Mouse (Mus musculus) bone marrow macrophage, adult 2 months (primary cell): ENCODE measurements around the gene Nectin1. TPM values are rescaled to one million over a fixed set of nuclear protein-coding genes. Genes with fewer than 3 reads are reported as not detected.
A peak's percentile ranks its signal among the peaks of the same experiment; 100 is the strongest.

Experiments
- H3K27ac ChIP-seq: 2 replicates; pipeline ENCODE4 v1.5.1; 2012; ENCODE audit warnings: low read depth, low read length; ENCODE audit not compliant: insufficient read depth
- H3K4me1 ChIP-seq: 2 replicates; pipeline ENCODE4 v1.6.1; 2012; ENCODE audit warnings: low read length; ENCODE audit not compliant: control insufficient read depth, insufficient read depth
- H3K4me3 ChIP-seq: 2 replicates; pipeline ENCODE4 v1.5.1; 2012; ENCODE audit warnings: mild to moderate bottlenecking, low read length, moderate library complexity; ENCODE audit not compliant: insufficient read depth
- CTCF ChIP-seq: IDR thresholded peaks from 2 replicates; pipeline ENCODE4 v1.5.1; 2012; ENCODE audit warnings: low read depth, mild to moderate bottlenecking, low read length, moderate library complexity
- POLR2A ChIP-seq: IDR thresholded peaks from 2 replicates; pipeline ENCODE4 v1.6.1; 2012; ENCODE audit warnings: mild to moderate bottlenecking, low read depth, low read length, borderline replicate concordance
- polyA plus RNA-seq: library from polyadenylated mRNA; stranded (reverse); fragments of >200 nt; gene quantifications from 2 replicates; pipeline ENCODE4 v1.2.4, GENCODE M21; 2012; ENCODE audit not compliant: missing spikeins, insufficient read depth, insufficient read length

Gene Nectin1
- polyA plus RNA-seq, 1 experiment, result 12.9 TPM

DNA sequence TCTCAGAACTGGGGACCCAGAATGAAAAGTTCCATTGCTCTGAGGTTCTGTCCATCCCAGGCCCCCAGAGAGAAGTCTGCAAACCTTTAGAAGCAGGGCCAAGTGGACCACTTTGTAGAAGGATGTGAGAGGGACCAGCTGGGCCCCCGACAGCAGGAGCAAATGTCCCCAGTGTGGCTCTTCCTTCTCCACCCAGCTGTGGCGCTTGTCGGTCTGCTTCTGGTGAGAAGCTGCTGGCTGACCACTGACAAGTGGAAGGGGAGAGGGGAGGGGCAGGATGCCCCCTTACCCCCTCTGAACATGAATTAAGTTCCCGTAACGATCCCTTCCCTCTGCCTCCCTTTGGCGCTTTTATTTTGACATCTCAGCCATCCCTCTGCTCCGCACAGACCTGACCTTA is 54.0 kb downstream of the Nectin1 start:
- no peak for TF ChIP-seq CTCF
- TF ChIP-seq POLR2A, result no peak
- Histone ChIP-seq H3K27ac (no peak overlapping the region), H3K4me1 (no peaks in the 10 kb centered on the region), H3K4me3 (no peak overlapping the region)

DNA sequence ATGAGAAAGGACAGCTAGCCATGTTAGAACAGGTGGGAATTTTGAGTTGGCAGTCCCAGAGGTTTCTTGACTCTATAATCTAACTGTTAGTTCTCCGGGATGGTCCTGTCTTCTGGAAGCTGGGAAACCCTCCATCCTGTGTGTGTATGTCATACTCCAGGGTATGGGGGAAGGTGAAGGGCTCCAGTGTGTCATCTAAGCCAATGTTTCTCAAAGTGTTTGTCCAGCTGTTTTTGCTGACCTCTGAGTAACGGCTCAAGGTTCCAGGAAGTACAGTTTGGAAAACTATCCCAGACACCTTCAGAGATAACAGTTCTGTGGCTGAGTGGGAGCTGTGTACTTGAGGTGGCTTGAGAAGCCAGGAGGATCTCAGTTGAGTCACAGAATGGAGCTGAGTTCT is 56.7 kb downstream of the Nectin1 start:
- H3K4me3 ChIP-seq, result no peak overlapping the region
- no peak overlapping the region for H3K27ac ChIP-seq
- TF ChIP-seq POLR2A, result no peak
- H3K4me1 ChIP-seq, result no peaks in the 10 kb centered on the region

DNA sequence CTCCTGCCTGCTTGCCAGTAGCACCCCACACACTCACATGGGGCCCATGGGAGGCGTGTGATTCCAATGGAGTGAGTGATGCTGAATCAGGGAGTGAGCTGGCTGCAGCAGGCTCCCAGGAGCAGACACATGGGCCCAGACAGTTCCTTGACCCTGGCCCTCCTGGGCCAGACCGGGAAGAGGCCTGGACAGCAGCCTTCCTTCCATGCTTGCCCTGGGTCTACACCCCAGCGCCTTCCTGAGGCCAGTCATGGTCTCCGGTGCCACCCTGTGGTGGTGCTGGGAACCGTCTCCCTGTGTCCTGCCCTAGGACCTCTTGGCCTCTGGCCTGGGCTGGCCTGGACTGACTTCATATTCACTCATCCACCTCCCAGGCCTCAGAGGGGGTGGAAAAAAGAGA is 58.1 kb downstream of the Nectin1 start:
- Histone ChIP-seq H3K27ac (no peak overlapping the region), H3K4me1 (no peaks in the 10 kb centered on the region), H3K4me3 (no peak overlapping the region)
- TF ChIP-seq POLR2A (no peak), CTCF (peak; percentile 39; the same call in 1 of the 2 replicates)

DNA sequence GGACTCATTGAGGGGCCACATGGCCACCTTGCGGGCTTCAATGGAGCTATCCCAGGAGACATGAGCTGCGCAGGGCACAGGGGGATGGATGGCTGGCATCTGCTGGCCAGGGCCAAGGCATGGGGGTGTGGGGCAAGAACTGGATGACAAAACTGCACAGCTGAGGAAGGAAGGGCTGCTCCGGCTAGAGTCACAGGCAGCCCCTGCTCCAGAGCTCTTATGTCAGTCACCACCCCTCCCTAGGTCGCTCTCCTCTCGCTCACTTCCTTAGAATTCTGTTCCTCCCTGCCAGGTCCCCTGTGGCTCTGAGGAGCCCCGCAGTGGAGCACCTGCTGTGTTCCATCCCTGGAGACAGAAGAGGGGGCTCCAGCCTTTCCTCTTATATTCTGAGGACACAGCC is 63.8 kb downstream of the Nectin1 start:
- no peak for TF ChIP-seq CTCF
- TF ChIP-seq POLR2A, result no peak
- no peak overlapping the region for H3K27ac ChIP-seq
- H3K4me3 ChIP-seq, result no peak overlapping the region
- no peaks in the 10 kb centered on the region for H3K4me1 ChIP-seq

DNA sequence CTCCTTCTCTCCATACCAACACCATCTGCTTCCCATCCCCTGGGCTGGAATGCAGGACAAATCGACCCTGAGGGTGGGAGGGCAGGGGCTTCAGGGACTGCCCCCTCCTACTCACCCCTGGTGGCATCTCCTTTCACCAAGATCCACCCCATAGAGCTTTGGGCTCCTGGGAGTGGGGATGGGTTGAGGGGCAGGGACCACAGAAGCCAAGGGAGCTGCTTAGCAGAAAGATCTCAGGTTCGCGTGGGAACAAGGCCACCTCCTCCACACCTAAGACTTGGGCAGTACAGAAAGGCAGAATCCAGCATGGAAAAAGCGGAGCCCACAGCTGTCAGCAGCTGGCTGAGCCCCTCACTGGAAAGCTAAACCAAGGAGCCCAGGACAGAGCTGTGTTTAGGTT is 64.3 kb downstream of the Nectin1 start:
- TF ChIP-seq POLR2A (no peak), CTCF (no peak)
- Histone ChIP-seq H3K4me3 (no peak overlapping the region), H3K27ac (no peak overlapping the region), H3K4me1 (no peaks in the 10 kb centered on the region)

DNA sequence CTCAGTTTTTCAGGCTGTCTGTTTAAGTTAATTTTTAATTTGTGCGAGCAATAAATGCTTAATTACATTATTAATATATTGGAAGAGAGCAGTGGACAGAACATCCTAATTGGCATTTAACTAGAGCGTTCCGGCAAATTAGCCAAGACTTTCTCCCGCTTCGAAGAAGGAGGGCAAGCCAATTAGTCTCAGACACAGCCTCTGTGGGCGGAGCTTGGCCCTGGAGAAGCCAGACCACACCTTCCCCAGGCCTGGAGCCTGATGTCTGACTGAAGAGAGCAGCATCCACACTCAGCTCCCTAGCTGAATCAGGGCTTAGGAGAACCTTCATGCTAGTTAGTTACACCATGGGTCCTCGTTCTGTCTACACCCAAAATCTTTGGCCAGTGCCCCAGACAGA is 64.8 kb downstream of the Nectin1 start:
- Histone ChIP-seq H3K27ac (no peak overlapping the region), H3K4me1 (no peaks in the 10 kb centered on the region), H3K4me3 (no peak overlapping the region)
- no peak for TF ChIP-seq CTCF
- no peak for TF ChIP-seq POLR2A

DNA sequence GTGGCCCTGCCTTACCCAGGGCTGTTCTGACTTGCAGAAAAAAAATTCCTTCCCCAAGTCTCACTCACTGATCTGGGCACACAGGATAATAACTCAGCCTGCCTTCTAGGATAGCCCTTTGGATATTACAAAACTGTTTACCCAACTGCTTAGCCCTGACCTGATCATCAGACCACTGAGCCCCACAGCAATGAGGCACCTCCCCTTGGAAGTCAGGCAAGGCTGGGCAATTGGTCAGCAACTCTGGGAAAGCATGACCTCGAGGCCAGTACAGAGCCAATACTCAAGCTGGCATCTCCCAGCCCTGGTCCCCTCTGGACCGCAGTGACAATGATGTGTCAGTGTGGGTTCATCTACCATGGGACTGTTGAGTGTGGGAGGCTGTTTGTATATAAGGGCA is 69.4 kb downstream of the Nectin1 start:
- TF ChIP-seq CTCF (no peak), POLR2A (no peak)

DNA sequence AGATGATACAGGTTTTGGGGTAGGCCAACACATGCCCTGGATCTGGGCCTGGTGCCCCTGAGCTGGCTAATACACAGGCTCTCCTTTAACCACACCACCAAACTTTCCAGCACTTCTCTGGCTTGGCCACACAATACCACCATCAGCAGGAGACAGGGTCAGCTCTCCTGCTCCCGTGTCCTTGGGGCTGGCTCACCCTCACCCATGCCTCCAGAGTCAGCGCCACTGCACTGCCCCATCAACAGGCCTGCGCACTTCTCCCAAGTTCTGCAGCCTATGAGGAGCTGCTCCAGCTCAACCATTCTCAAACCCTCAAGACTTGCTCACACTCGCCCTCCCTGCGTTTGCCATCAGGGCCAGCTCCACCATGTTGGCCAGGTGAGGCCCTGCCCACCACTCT is 78.4 kb downstream of the Nectin1 start:
- H3K27ac ChIP-seq, result no peak overlapping the region
- no peak overlapping the region for H3K4me3 ChIP-seq
- TF ChIP-seq POLR2A (no peak), CTCF (no peak)
- no peaks in the 10 kb centered on the region for H3K4me1 ChIP-seq

More for the DNA sequence above, 69.4 kb downstream of the Nectin1 start:
- Histone ChIP-seq H3K27ac (no peak overlapping the region), H3K4me1 (no peaks in the 10 kb centered on the region), H3K4me3 (no peak overlapping the region)

DNA sequence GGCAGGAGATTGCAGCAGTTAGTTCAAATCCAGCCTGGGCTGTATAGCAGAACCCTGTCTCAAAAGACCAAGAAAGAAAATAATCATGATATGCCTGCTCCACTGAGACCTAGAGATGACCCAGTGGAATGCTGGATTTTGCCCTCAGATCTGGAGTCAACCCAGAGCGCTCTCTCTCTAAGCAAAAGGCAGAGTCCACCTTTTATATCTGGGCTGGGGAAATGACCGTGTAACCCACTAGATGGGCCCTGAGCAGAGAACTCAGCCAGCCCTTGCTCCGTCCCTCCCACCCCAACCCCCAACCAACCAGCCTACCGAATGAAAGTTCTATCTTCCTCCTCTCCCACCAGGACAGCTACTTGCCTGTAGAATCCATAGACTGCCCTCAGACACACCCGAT is 81.4 kb downstream of the Nectin1 start:
- TF ChIP-seq POLR2A (no peak), CTCF (no peak)
- H3K4me1 ChIP-seq, result no peaks in the 10 kb centered on the region
- no peak overlapping the region for H3K4me3 ChIP-seq
- no peak overlapping the region for H3K27ac ChIP-seq

DNA sequence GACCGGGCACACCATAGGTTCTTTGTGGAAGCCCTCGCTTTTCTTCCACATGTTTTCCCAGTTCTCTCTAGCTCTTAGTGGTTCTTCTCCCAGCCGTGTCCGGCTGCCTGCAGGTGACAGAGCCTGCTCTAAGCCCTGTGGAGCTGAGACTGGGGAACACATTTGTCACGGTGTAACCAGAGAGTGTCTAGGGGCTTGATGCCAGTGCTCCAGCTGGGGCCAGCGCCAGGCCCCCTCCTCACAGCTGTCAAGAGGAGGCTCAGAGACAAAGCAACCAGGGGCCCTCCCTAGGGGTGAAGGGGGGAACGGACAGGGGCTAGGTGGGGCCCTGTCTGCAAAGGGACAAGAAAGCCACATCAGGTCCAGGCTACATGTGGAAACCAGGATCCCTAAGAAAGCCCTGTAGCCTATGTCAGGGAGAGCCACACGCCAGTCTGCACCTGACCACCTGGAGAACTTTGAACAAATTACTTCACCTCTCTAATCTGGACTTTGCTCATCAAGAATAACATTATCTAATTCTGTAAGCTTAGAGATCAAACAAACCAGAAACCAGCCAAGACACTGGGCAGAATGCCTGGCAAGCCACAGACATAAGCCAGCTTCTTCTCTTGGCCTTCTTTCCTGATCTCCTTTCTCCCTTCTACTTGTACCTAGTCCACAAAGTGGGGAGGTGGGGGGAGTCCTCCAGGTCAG is 82.9 kb downstream of the Nectin1 start:
- Histone ChIP-seq H3K4me3 (no peak overlapping the region), H3K27ac (no peak overlapping the region), H3K4me1 (no peaks in the 10 kb centered on the region)
- TF ChIP-seq POLR2A (no peak), CTCF (no peak)

DNA sequence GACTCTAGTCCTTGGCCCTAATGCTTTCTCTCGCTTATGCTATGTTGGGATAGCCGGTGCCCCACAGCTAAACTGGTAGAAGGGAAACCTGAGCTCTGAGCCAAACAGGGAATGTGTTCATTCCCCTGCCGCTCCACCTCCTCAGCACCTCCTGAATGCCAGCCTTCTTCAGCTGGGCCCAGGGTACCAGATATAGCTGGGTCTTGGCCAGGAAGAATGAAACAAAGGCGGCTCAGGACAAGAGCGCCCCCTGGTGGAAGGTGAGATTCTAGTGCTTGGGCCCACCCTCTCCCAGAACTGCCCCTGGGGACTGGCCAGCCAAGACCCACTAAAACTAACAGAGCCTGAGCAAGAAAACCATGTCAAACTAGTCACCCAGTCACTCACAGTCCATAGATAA is 83.8 kb downstream of the Nectin1 start:
- H3K4me3 ChIP-seq, result no peak overlapping the region
- TF ChIP-seq CTCF, result peak; percentile 89
- TF ChIP-seq POLR2A, result no peak
- no peak overlapping the region for H3K27ac ChIP-seq
- H3K4me1 ChIP-seq, result no peaks in the 10 kb centered on the region
